Mouse (Mus musculus): ENCODE data around the gene Rbms1. TPM values are rescaled to one million over a fixed set of nuclear protein-coding genes. Genes with fewer than 3 reads are reported as not detected.
"Not testable (repeated sequence)": the region's sequence is repeated elsewhere in the genome, so short reads cannot be mapped to it uniquely, and the experiment has no call there.

The Rbms1 gene
- total RNA-seq, 4 experiments from 2014 or later, result 32.4 to 42.9 (median 38.5) TPM

DNA sequence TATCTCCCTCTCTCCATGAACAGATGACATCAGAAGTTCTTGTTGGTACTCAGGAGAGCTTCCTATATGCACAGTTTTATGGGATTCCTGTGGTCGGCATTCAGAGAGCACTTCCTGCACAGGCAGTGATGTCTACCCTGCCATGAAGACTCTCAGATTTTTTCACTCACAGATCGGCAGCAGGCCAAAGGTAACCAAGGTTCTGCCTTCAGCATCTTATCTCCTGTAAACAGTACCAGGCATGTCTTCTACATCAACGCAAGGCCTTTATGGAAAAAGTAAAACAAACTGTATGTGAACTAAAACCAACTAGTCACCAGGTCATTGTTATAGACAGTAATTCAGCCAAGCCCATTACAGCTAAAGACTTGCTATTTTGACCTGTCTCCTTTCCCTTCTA, 115.0 kb downstream of the Rbms1 start:
- DNase-seq (ENCODE audit: low spot score), result no peak

DNA sequence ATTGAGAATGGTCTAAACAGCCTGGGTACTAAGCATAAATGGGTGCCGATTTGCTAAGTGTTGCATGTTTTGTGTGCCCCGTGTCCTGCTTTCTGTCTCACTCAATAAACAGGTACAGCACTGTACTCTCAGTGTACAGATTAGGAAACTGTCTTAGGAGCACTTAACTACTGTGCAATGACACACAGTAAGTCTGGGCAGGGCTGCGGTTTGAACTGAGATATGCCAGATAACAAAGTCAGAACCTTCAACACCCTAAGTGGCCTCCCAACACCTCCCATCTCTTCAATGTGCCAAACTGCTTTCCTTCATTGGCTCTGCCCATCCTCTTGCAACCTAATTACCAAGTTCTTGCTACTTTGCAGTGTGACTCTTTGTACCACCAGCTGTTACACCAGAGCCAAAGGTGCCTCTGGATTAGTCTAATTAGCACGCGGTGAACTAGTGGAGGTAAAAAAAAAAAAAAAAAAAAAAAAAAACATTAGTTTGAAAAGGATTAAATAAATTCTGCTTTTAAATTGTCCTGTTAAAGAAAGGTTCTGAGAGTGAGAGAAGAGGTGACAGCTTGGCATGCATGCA, 117.6 kb downstream of the Rbms1 start:
- DNase-seq (ENCODE audit: low spot score), result no peak

DNA sequence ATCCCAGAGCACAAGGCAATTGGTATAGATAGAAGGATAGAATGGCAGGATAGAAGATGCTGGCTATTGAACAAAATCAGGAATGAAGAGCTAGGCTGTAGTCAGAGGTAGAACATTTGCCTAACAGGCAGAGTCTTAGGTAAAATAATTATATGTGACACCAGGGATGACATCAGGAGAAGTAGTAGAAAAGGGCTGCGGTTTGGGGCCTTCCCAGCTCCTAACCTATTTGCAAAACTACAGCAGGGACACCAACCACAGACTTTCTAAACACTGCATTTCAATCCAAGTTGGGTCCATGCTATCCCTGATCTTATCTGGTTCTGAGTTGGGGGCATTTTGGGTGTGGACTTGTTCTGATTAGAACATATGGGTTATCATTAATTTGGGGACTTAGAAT, 118.7 kb downstream of the Rbms1 start:
- no peak for DNase-seq (ENCODE audit: low spot score)

DNA sequence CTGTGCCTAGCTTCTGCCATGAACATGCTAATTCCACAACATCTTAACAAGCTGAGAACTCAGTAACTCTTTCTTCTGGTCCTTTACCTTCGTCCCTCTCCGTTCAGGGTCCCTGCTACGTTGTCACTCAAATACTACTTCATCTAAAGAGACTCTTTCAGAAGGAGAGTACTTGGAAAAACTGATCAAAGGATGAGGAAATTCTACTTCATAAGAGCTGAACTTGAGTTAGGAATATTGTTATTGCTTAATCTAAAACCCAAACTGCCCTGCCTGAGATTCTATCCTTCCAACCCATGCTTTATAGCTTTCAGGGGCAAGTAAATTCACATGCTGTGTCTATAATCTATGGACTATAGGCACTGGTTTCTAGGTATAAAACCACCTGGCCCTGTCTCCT, 119.4 kb downstream of the Rbms1 start:
- DNase-seq (ENCODE audit: low spot score), result no peak

DNA sequence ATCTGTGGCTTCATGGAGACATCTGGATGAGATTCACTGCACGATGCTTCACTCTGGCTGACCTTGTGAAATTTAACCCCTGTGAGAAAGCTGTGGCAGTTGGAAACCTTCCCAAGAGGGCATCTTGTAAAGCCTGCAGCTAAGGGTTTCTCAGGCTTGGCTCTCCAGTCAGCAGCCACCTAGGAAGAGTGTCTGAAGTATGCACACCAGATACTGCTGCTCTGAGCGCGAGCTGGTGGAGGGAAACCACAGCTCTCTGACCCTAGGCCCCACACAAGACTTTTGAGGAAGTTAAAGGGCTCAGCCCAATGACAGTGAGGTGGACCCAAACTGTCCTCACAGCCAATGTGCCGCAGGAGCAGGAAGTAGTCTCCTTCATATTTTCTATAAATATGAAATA, 120.0 kb downstream of the Rbms1 start:
- no peak for DNase-seq (ENCODE audit: low spot score)

DNA sequence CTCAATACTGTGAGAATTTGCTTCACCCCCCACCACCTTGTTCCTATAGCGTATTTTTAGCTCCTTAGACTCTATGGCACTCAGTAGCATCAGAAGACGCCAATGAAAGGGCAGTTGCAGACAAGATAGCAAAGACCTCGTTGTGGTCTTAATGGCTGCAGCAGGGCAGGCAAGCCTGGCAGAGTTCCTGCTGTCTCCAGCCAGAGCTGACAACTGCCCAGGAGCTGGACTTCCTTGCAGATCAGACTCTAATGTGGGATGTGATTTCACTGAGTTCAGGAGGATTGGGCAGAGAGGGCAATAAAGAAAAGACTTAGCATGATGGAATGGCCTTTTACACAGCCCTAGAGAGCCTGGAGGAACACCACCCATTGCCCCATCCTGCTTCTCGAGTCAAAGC, 122.1 kb downstream of the Rbms1 start:
- peak; percentile 36 for DNase-seq (ENCODE audit: low spot score)

DNA sequence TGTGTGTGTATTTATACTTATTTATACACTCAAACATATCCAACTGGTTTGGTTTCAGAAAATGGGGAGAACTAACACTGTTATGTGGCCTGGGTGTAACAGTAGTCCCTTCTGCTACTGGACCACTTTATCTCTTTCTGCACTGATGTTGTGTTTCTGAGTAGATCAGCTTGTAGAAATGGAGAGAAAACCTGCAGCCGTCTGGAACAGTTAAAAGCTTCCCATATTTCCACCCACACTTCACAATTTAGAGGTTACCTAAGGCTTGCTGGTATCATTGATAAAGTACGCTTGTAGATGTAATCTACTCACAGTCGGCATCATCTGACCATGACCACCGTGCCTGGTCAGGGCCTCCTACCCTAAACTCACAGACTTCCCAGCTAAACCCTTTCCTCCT, 123.5 kb downstream of the Rbms1 start:
- no peak for DNase-seq (ENCODE audit: low spot score)

DNA sequence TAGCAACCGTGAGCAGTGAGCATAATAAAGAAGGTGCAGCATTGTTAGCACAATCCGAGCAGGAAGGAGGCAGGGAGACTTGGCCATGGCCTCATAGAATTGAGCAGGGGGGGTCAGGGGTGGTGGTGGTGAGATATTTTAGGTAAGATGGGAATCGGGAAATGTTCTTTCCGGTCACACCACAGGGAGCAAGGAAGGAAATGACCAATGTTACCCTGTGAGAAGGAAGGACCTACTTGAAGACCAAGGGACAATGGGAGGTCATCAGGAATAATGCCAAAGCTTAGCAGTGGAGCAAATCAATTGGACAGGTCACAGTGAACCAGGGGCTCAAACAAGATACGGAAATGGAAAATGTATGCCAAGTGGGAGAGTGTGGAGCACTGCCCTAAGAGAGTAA, 124.1 kb downstream of the Rbms1 start:
- peak; percentile 85 for DNase-seq (ENCODE audit: low spot score)

DNA sequence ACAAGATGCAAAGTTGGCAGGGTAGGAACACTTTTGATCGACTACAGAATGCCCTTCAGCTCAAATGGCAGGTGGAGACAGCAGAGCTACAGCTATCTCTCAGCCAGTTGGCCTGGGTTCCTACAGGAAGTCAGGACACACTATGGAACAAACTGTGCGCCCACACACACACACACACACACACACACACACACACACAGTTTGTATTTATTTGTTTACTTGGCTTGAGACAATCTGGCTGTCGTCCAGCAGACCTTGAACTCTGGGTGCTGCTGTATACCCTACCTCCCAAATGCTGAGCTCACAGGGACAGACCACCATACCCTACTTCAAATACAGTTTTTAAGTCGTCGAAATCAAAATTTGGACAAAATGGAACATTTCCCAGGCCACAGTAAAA, 125.4 kb downstream of the Rbms1 start:
- DNase-seq (ENCODE audit: low spot score), result peak; percentile 30

DNA sequence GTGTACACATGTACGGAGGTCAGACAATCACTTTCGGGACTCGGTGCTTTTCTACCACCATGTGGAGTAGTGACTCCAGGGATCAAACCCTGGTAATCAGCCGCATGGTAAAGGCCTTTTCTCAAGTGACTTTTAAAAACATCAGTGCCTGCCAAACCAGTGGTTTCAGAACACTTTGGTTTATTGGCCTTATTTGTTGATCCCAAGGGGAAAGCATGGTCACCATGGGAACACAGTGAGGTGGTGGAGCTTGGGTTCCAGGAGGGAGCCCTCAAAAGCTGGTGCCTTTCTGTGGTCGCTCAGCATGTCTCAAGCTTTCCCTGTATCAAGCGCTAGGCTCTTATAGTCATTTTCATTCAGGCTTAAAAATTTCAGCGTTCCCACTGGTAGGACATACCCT, 126.8 kb downstream of the Rbms1 start:
- DNase-seq (ENCODE audit: low spot score), result peak; percentile 33

DNA sequence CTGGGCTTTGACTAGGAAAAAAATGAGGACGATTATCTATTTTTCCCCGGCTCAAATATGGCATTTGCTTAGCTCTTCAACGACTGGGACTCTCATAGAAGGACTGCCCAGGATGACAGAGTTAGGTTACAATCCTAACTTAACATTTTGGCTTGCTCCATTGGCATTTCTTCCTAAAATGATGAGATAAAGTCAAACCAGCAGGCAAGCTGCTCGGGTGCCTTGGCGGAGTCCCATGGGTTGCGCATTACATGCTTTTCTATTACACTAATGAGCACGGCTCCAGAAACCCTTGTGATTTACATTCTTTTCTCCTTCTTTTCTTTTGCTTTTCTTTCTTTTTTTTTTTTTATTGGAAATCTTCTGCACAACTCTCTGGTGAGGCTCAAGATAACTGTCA, 128.7 kb downstream of the Rbms1 start:
- no peak for DNase-seq (ENCODE audit: low spot score)

DNA sequence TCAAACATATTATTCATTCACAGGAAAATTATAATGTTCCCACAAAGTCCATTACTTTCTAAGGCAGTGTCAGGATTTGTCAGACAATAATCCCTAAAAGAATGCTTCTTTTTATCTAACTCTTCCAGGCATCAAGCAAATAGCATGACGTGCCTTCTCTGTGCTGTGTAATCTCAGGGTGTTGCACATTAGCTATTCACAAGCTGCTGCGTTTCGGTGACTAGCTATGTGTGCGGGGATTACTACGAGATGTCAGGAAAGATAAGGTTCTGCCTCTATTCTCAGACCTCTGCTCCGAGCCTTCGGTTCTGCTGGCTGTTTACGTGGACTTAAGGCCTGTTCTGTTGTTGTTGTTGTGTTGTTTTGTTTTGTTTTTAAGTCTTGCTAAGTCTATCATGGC, 130.7 kb downstream of the Rbms1 start:
- no peak for DNase-seq (ENCODE audit: low spot score)

DNA sequence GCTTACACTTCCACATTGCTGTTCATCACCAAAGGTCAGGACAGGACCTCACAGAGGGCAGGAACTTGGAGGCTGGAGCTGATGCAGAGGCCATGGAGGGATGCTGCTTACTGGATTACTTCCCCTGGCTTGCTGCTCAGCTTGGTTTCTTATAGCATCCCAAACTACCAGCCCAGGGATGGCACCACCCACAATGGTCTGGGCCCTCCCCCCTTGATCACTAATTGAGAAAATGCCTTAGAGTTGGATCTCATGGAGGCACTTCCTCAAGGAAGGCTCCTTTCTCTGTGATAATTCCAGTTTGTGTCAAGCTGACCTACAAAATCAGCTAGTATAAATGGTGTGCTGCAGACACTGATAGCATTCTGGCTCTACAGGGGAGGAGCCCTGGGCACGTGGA, 132.5 kb downstream of the Rbms1 start:
- not testable (repeated sequence) for DNase-seq (ENCODE audit: low spot score)

DNA sequence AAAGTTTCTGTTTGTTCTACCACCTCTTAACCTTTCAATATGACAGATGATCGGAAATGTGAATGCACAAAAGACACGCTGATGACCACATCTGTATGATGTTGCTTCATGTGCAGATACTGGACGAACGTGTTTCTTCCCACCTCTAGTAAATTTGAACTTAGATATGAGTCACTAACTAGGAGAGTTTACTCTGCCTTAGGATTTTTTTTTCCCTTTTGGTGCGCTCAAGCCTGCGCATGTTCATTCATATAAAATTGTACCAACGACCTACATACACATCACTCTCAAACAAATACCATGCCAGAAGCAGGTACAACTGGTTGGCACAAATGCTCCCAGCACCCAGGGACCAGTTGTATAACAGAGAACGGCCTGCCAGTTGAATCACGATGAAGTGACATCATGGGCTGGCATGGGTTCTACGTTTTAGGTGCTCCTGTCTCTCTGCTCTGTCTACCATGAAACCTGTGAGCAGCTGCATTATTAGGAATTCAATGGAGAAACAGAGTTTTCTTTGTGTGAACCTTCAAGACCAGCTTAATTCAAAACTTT, 134.0 kb downstream of the Rbms1 start:
- DNase-seq (ENCODE audit: low spot score), result no peak

DNA sequence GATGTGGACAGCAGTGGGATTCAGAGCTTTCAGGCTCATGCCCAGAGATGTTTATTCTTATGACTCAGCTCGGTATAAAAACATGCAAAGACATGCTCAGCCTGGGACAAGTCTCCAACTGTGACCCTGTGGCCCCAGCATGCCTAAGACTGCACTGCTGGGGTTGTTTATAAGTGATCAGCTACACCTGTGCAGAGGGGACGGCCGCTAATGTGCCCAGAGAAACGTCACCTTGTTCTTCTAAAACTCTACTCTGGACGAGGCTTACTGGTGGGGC, 135.9 kb downstream of the Rbms1 start:
- DNase-seq (ENCODE audit: low spot score), result no peak

DNA sequence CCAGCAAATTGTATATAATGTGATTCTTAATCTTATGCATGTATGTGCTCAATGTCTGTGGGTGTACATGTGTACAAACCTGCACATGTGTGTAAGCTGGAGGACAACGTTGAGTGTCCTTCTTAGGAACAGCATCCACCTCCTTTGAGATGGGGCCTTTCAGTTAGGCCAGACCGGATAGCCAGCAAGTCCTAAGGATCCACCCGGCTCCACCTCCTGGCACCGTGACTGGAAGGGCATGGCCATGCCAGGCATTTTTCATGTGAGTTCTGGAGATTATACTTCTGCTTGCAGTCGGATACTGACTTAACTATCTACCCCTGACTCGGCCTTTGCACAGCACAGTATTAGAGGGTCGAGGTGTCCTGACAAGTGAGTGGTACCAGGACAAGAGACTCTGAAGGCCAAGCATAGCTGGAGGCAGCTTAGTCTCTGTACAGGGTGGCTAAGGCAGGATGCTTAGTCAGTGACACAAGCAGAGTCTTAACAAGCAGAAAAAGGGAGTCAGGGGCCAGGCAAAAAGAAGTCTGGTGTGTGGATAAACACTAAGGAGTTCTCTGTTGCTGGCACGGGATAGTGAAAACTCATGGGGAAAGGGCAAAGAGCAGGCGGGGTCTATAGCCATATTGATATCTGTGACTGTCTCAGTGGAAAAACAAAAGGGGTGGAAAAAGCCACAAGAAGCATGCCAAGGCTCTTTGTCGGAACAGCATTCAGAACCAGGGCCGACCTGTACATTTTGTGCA, 136.4 kb downstream of the Rbms1 start:
- no peak for DNase-seq (ENCODE audit: low spot score)

DNA sequence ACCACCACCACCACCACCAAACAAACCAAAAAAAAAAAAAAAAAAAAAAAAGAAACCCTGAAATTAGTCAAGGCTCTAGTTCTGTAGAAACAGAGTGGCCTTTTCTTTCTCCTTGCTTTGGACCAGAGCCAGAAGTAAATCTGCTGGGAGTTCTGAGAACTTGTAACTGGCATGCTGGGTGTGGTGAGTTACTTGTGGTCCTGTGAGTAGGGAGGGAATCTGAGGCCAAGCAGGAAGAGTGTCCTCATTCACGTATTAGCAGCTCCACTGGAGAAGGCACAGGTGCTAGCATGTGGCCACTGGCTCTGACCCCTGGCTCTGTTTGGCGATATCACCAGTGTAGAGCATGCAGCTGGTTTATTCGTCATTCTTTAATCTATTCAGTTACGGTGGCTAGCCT, 137.3 kb downstream of the Rbms1 start:
- DNase-seq (ENCODE audit: low spot score), result peak; percentile 71

DNA sequence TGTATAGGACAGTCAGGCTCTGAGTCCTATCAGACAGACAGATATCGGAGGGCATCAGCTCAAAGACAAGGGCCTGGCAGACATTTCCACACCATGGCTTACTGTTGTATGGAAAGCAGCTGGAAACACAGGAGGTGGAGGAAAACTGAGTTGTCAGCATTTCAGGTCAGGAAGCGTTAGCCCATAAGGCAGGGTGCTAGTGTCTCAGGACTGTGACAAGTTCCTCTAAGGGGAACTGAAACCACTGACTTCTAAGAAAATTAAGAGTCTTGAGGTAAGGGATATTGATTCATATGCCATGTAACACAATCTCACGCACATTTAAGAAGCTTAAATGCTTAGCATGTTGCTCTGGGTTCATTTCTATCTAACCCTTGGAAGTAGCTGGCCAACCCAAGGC, 141.4 kb downstream of the Rbms1 start:
- DNase-seq (ENCODE audit: low spot score), result no peak

DNA sequence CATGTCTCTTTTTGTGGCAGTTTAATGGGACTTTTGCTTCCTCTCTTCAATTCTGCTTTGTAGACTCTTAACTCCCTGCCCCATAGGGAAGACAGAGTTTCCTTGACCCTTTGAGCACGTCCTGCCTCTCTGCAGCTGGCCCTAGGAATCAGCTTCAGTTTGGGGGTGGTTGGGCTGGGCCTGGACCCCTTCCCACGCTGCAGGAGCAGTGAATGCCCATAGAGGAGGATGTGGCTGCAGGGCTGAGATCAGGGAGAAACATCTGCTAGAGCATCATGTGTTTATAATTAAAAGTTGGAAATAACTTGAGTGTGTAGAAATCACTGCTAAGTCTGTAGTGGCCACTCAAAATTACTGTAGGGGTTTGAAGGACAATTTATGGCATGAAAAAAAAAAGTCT, 144.4 kb downstream of the Rbms1 start:
- DNase-seq (ENCODE audit: low spot score), result no peak

DNA sequence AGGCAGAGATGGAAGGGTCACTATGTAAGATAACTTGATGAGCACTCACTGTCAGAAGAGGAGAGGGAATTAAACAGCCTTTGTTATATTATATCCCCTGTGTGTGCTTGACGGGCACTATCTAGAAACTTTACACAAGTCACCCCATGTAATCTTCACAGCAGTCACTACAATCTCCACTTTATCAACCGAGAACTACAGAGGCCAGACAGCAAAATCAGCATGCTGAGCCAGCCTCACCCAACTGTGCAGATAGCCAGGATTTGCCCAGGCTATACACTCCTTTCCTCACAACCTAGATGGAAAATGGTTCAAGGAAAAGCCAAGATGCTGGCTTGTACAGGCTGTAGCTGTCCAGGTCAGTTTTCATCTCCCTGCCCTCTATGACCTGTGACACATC, 146.7 kb downstream of the Rbms1 start:
- DNase-seq (ENCODE audit: low spot score), result no peak

DNA sequence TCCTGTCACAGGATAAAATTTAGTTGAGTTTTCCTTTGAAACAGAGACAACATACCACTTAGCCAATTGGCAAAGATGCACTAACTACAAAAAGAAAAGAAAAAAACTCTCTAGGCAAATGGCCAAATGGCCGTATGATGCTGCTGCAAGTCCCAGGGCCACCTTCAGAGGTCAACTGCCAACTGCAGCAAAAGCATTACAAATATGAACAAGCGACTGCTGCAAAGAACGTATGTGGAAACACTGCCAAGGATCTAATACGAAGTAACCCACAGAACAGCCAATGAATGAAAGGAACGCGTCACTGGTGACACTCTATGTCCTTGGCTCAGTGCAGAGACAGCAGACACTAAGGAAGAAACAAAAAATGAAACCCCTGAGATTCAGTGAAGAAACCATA, 148.2 kb downstream of the Rbms1 start:
- DNase-seq (ENCODE audit: low spot score), result no peak

DNA sequence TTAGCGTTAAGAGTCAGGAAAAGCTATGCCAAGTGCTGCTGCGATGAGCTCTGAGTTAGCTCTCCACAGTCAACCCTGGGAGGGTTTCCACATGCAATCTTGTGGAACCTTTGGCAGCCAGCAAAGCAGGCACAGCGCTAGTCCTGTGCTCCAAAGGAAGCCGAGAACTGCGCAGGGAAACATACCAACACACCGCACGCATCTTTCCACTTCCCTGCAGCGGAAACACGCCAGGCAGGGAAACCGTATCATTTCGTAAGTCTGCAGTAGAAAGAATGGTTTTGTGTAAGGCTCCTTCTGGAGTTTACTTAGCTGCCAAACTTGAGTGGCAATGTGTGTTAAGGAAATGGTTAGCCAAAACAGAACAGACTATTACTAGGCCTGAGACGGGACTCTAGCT, 150.0 kb downstream of the Rbms1 start:
- DNase-seq (ENCODE audit: low spot score), result no peak

DNA sequence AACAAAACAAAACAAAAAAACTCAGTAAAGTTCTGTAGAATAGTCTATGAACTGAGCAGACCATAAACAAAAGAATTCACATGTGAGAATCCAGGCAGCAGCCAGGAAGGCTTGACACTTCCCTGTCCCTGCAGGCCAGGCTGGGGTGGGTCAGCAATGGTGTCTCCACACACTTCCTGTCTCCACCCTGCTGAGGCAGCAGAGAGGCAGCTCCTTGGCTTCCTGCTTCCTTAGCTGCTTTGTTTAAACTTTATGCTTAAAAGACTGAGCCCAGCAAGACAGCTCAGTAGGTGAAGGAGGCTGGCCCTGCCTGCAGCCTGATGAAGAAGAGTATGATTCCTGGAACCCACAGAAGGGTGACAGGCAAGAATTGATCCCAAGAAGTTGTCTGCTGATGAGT, 152.4 kb downstream of the Rbms1 start:
- DNase-seq (ENCODE audit: low spot score), result peak; percentile 89

DNA sequence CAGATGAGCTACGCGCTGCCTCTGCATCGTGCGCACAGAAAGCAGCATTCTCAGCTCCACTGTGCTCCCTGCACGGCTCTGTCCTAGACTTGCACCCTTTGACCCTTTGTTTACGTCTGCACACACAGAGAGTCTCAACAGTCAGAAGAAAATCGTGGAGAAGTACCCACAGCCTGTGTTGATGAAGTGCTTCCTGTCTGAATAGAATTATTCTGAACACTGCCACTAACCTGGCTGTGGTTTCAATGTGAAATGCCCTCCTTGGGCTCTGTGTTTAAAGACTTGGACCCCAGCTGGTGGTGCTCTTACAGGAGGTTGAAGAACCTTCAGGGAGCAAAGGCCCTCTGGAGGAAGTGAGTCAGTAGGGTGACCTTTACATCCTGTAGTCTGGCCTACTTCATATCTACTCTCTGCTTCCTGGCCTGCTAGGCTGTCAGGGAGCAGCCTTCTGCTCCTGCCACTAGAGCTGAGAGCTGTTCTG, 153.5 kb downstream of the Rbms1 start:
- no peak for DNase-seq (ENCODE audit: low spot score)
